In the genomic region with DNA sequence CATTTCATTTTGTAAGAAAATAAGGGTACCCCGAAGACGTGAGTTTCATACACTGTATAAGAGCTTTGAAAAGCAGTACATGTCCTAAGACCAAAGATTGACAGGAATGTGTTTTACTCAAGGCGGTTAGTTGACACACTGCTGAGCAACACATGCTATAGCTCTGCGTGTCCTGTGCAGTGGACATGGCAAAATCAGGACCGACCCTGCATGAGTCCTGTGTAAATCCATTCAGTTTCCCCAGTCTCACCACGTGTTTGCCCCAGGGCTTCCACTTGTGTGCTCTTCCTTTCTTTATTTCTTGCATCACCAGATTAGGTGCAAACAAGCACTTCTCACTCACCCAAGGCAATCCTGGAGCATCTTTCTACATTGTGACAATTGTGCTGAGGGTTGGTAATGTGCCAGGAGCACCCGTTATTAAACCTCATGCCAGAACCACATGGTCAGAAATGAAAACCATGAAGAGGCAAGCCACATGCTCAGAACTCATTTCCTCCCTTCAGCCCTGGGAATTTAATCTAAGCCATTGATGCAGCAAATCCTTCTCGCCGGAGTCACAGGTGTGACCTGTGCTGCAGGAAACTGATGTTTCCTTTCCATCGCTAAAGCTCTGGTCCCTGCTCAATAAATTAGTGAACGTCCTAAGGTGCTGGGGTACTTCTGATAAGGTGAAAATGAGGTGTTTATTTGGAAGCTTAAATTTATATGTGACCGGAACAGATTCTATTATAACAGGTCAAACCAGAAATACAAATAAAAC, we compare ENCODE assay signal across 28 mouse cellular contexts.
A peak's percentile ranks its signal among the peaks of the same experiment; 100 is the strongest.
DNase-seq lines count a peak whose midpoint lies in the region; ATAC-seq and TF ChIP-seq lines count a peak whose summit lies in the region.
"Had no signal": no experiment of that assay in that cellular context is flagged by ENCODE, and none has a peak within 500 bp of the region (broad histone marks: within the 10 kb centered on the region; RNA-seq: fewer than 3 reads in every experiment).

No protein-coding gene starts in this region.

- WGBS in forebrain, embryonic 13.5 days: 83% methylated on average over 12 of the region's 12 CpGs
- WGBS in forebrain, postnatal 0 days: 72% methylated on average over 12 of the region's 12 CpGs
- 56% methylated on average over 12 of the region's 12 CpGs for whole genome bisulfite sequencing in limb, embryonic 11.5 days
- 81% methylated on average over 12 of the region's 12 CpGs for WGBS in limb, embryonic 10.5 days
- 44% methylated on average over 12 of the region's 12 CpGs for WGBS in limb, embryonic 12.5 days

- TF ChIP-seq CTCF in forebrain, postnatal 0 days (IDR thresholded peaks at IDR 0.05; ENCODE audit: low read depth): no peak

- no peak overlapping the region for H3K27ac ChIP-seq in forebrain, embryonic 13.5 days
- no peak overlapping the region for H3K27ac ChIP-seq in forebrain, postnatal 0 days (ENCODE audit: low read depth, low read length)
- H3K27ac ChIP-seq in limb, embryonic 11.5 days (replicated peaks; ENCODE audit: low read depth, low read length): no peak overlapping the region
- H3K27ac ChIP-seq in limb, embryonic 10.5 days: no peak overlapping the region
- no peak overlapping the region for H3K27ac ChIP-seq in limb, embryonic 12.5 days
- H3K27ac ChIP-seq: hindbrain, embryonic 10.5 days; liver, embryonic 15.5 days; neural tube, embryonic 13.5 days; stomach, postnatal 0 days had no signal

- no peak overlapping the region for H3K4me3 ChIP-seq in forebrain, embryonic 13.5 days
- no peak overlapping the region for H3K4me3 ChIP-seq in forebrain, postnatal 0 days (ENCODE audit: low read depth, low read length)
- H3K4me3 ChIP-seq in limb, embryonic 11.5 days (ENCODE audit: low read depth, low read length): no peak overlapping the region
- no peak overlapping the region for H3K4me3 ChIP-seq in limb, embryonic 10.5 days
- no peak overlapping the region for H3K4me3 ChIP-seq in limb, embryonic 12.5 days (replicated peaks)
- H3K4me3 ChIP-seq: erythroblast, embryonic 14.5 days; hindbrain, embryonic 10.5 days; liver, embryonic 15.5 days; neural tube, embryonic 13.5 days had no signal

- no peaks in the 10 kb centered on the region for H3K27me3 ChIP-seq in forebrain, embryonic 13.5 days
- no peaks in the 10 kb centered on the region for H3K27me3 ChIP-seq in forebrain, postnatal 0 days (ENCODE audit: insufficient read depth, low read length)
- no peaks in the 10 kb centered on the region for H3K27me3 ChIP-seq in limb, embryonic 11.5 days (ENCODE audit: control insufficient read depth, insufficient read depth, low read length)
- H3K27me3 ChIP-seq in limb, embryonic 10.5 days (ENCODE audit: low read depth, poor library complexity, severe bottlenecking): no peaks in the 10 kb centered on the region
- 0 out of 2 replicates have a peak, but pooled peaks cover 3% of the 10 kb centered on the region for H3K27me3 ChIP-seq in limb, embryonic 12.5 days
- H3K27me3 ChIP-seq: CH12.LX; liver, embryonic 15.5 days; neural tube, embryonic 13.5 days had no signal

- 0 out of 2 replicates have a peak, but pooled peaks have one; percentile 3 for ATAC-seq in cerebellum, adult (ENCODE audit: insufficient number of reproducible peaks, low FRiP score, low TSS enrichment)
- peak; percentile 38; the same call in 1 of the 2 replicates for ATAC-seq in forebrain, embryonic 13.5 days
- ATAC-seq in forebrain, postnatal 0 days: no peak
- ATAC-seq in limb, embryonic 11.5 days (ENCODE audit: insufficient number of reproducible peaks, low FRiP score, low TSS enrichment, low read depth): peak; percentile 60
- peak; percentile 80 for ATAC-seq in limb, embryonic 12.5 days (ENCODE audit: insufficient number of reproducible peaks, insufficient read depth, low FRiP score, low TSS enrichment, low read depth)
- ATAC-seq: activated CD4-positive, CD25-positive, alpha-beta regulatory T cell, adult 4 months; inflammation-experienced regulatory T-cells, adult 6 months had no signal

- no peaks in the 10 kb centered on the region for H3K36me3 ChIP-seq in forebrain, embryonic 13.5 days (ENCODE audit: poor library complexity, severe bottlenecking)
- H3K36me3 ChIP-seq in forebrain, postnatal 0 days (ENCODE audit: insufficient read depth): no peaks in the 10 kb centered on the region
- H3K36me3 ChIP-seq in limb, embryonic 11.5 days (ENCODE audit: control insufficient read depth, insufficient read depth, low read length): no peaks in the 10 kb centered on the region
- H3K36me3 ChIP-seq in limb, embryonic 10.5 days: no peaks in the 10 kb centered on the region
- no peaks in the 10 kb centered on the region for H3K36me3 ChIP-seq in limb, embryonic 12.5 days
- H3K36me3 ChIP-seq: hindbrain, embryonic 10.5 days; liver, embryonic 15.5 days; neural tube, embryonic 13.5 days had no signal

- no peak for DNase-seq in cerebellum, adult 11 months
- no peak for DNase-seq in forebrain, postnatal 0 days
- DNase-seq in limb, embryonic 11.5 days (ENCODE audit: low spot score): peak; percentile 26
- DNase-seq in limb, embryonic 10.5 days (ENCODE audit: low spot score): no peak
- no peak for DNase-seq in thymus, postnatal 25 days
- DNase-seq: adrenal gland, adult 2 months; adrenal gland, postnatal 36 days; gastrocnemius, postnatal 14 days; kidney, adult 11 months; kidney, postnatal 14 days; layer of hippocampus, adult 9-11 months; liver; lung, embryonic 14.5 days; lung, postnatal 14 days; right cerebral cortex, postnatal 4 days; thymus, adult 2 months had no signal

- no peak overlapping the region for H3K4me2 ChIP-seq in forebrain, embryonic 13.5 days
- no peak overlapping the region for H3K4me2 ChIP-seq in forebrain, postnatal 0 days (ENCODE audit: low read depth)
- H3K4me2 ChIP-seq in limb, embryonic 11.5 days (ENCODE audit: low read depth, severe bottlenecking): no peak overlapping the region
- no peak overlapping the region for H3K4me2 ChIP-seq in limb, embryonic 12.5 days
- H3K4me2 ChIP-seq: heart, embryonic 11.5 days; liver, embryonic 15.5 days; lung, embryonic 14.5 days; neural tube, embryonic 13.5 days had no signal

- no peak overlapping the region for H3K9ac ChIP-seq in forebrain, embryonic 13.5 days
- H3K9ac ChIP-seq in forebrain, postnatal 0 days: no peak overlapping the region
- H3K9ac ChIP-seq in limb, embryonic 11.5 days (ENCODE audit: low read length): no peak overlapping the region
- no peak overlapping the region for H3K9ac ChIP-seq in limb, embryonic 12.5 days (replicated peaks)
- H3K9ac ChIP-seq: liver, embryonic 15.5 days; lung, embryonic 14.5 days; neural tube, embryonic 13.5 days had no signal

- no peaks in the 10 kb centered on the region for H3K9me3 ChIP-seq in forebrain, embryonic 13.5 days (replicated peaks)
- H3K9me3 ChIP-seq in forebrain, postnatal 0 days (ENCODE audit: low read length): no peaks in the 10 kb centered on the region
- no peaks in the 10 kb centered on the region for H3K9me3 ChIP-seq in limb, embryonic 11.5 days (ENCODE audit: control insufficient read depth, low read length)
- H3K9me3 ChIP-seq in limb, embryonic 10.5 days (replicated peaks): no peaks in the 10 kb centered on the region
- H3K9me3 ChIP-seq in limb, embryonic 12.5 days: no peaks in the 10 kb centered on the region
- H3K9me3 ChIP-seq: liver, embryonic 15.5 days had no signal

- no peaks in the 10 kb centered on the region for H3K4me1 ChIP-seq in forebrain, embryonic 13.5 days
- H3K4me1 ChIP-seq in forebrain, postnatal 0 days (ENCODE audit: insufficient read depth): peaks cover 3% of the 10 kb centered on the region; the same call in 1 of the 2 replicates
- H3K4me1 ChIP-seq in limb, embryonic 11.5 days (ENCODE audit: control insufficient read depth, insufficient read depth, low read length): no peaks in the 10 kb centered on the region
- no peaks in the 10 kb centered on the region for H3K4me1 ChIP-seq in limb, embryonic 10.5 days
- 0 out of 2 replicates have a peak, but pooled peaks cover 5% of the 10 kb centered on the region for H3K4me1 ChIP-seq in limb, embryonic 12.5 days (replicated peaks)
- H3K4me1 ChIP-seq: hindbrain, embryonic 10.5 days; liver, embryonic 15.5 days; neural tube, embryonic 13.5 days had no signal
